Mouse (Mus musculus) brain, embryonic 14.5 days (tissue): ENCODE results near the gene Micu2.

Source experiments
- CTCF ChIP-seq: fragments of 200-500 bp; IDR thresholded peaks from 2 replicates; pipeline ENCODE4 v1.5.1; 2012; ENCODE audit warnings: inconsistent platforms, mild to moderate bottlenecking, moderate library complexity, borderline replicate concordance; ENCODE audit not compliant: insufficient read depth, insufficient read length; ENCODE audit errors: extremely low read depth
- POLR2A ChIP-seq: fragments of 200-500 bp; IDR thresholded peaks from 2 replicates; pipeline ENCODE4 v1.6.1; 2012; ENCODE audit warnings: mild to moderate bottlenecking, inconsistent platforms, borderline replicate concordance; ENCODE audit not compliant: poor library complexity, insufficient read depth, insufficient read length, severe bottlenecking; ENCODE audit errors: extremely low read depth

DNA sequence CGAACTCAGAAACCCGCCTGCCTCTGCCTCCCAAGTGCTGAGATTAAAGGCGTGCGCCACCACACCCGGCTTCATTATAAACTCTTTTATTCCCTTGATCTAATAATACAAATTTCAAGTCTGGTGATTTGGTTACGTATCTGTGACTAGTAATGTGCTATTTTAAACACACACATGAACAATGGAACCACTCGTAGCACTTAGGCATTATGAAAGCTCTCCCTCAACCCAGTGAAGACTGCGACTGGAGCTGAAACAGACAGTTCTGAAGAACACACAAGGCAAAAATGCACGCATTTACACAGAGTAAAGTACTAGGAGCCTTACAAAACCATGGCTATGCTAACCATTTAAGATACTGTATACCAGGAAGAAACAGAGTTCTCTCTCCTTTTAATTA, 121.1 kb downstream of the Micu2 start:
- no peak for TF ChIP-seq CTCF
- TF ChIP-seq POLR2A: no peak
